Mouse (Mus musculus) forebrain, embryonic 16.5 days (tissue): Measurements from ENCODE around the gene Mib2. TPM values are rescaled to one million over a fixed set of nuclear protein-coding genes. Genes with fewer than 3 reads are reported as not detected.
"Not testable (repeated sequence)": the region's sequence is repeated elsewhere in the genome, so short reads cannot be mapped to it uniquely, and the experiment has no call there.

Source experiments
- ATAC-seq: fragments of 200-750 bp; cut with Nextera tagmentation; 2 replicates; pipeline ENCODE4 v1.8.0; 2017; ENCODE audit warnings: mild to moderate bottlenecking, moderate library complexity
- H3K27ac ChIP-seq: fragments of 300-500 bp; sonication (generic); 2 replicates; pipeline ENCODE4 v1.5.1; 2014; ENCODE audit warnings: low read length, control low read depth
- H3K27me3 ChIP-seq: fragments of 300-500 bp; sonication (generic); replicated peaks from 2 replicates; pipeline ENCODE4 v1.6.1; 2014; ENCODE audit warnings: low read length; ENCODE audit not compliant: control insufficient read depth, insufficient read depth
- H3K36me3 ChIP-seq: fragments of 300-500 bp; sonication (generic); 2 replicates; pipeline ENCODE4 v1.6.1; 2014; ENCODE audit not compliant: control insufficient read depth, insufficient read depth
- H3K4me1 ChIP-seq: fragments of 300-500 bp; sonication (generic); replicated peaks from 2 replicates; pipeline ENCODE4 v1.6.1; 2014; ENCODE audit warnings: low read length; ENCODE audit not compliant: control insufficient read depth, insufficient read depth
- H3K4me2 ChIP-seq: fragments of 300-500 bp; sonication (generic); 2 replicates; pipeline ENCODE4 v1.6.1; 2014; ENCODE audit warnings: mild to moderate bottlenecking, low read length, control low read depth
- H3K4me3 ChIP-seq: fragments of 300-500 bp; sonication (generic); replicated peaks from 2 replicates; pipeline ENCODE4 v1.5.1; 2014; ENCODE audit warnings: mild to moderate bottlenecking, low read length, control low read depth
- H3K9ac ChIP-seq: fragments of 300-500 bp; sonication (generic); replicated peaks from 2 replicates; pipeline ENCODE4 v1.6.1; 2014; ENCODE audit warnings: low read depth, low read length, control low read depth
- H3K9me3 ChIP-seq: fragments of 300-500 bp; sonication (generic); 2 replicates; pipeline ENCODE4 v1.6.1; 2016; ENCODE audit warnings: low read length; ENCODE audit not compliant: control insufficient read depth
- WGBS: fragments of 180-500 bp; shearing (Covaris S2); extraction: QIAGEN DNeasy Blood & Tissue Kit; methylation state at CpG from one replicate; pipeline ENCODE4 v1.1.7; 2014; 5-methylcytosine and 5-hydroxymethylcytosine counted together
- polyA plus RNA-seq: library from polyadenylated mRNA; unstranded; fragments of >200 nt; fragmentation: Nextera tagmentation; extraction: Ambion mirVana; gene quantifications from 2 replicates; pipeline ENCODE4 v1.2.1, GENCODE M21; 2015

The Mib2 gene
- polyA plus RNA-seq, 1 experiment from 2014 or later, result 63.1 TPM

DNA sequence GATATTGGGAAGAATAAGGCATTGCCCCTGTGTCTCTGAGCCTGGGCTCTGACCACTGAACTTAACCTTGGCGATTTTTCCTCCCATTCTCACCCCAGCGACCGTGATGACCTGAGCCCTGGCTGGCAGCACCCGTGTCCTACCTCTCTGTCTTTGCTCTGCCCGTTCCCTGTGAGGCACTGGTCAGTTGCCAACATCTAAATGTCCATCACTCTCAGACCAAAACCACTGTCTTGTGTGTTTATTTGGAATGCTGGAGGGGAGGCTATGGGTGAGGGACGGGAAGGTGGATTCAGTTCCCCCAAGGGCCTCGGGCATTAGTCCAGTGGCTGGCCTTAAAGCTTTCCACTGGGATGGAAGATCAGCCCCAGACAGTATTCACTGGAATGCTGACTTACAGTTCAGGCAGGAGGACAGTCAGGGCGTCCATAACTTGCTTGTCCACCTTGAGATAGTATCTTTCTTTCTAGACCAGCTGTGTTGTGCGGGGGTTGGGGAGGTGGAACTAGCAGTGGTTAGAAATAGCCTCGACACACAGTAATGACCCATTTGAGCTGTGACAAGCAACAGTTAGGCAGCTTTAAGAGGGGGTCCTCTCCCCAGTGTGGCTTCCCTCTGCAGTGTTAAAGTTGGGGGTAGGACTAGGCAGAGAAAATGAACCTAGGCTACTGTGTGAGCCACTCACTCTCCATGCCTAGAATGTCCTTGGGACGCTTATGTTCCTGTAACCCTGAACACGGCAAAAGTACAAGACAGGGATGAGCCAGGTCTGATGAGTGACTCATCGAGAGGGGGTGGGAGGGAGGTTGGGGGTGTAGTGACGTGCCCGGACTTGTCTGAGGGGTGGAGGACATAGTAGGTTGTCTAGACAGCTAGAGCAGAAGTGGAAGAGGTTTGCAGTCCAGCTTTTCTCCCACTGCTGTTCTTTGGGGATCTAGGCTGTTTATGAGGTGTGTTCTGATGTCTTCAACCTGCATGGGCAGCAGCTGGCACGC lies 27.6 kb upstream of the Mib2 start:
- WGBS, result 79% methylated on average over 16 of the region's 16 CpGs

DNA sequence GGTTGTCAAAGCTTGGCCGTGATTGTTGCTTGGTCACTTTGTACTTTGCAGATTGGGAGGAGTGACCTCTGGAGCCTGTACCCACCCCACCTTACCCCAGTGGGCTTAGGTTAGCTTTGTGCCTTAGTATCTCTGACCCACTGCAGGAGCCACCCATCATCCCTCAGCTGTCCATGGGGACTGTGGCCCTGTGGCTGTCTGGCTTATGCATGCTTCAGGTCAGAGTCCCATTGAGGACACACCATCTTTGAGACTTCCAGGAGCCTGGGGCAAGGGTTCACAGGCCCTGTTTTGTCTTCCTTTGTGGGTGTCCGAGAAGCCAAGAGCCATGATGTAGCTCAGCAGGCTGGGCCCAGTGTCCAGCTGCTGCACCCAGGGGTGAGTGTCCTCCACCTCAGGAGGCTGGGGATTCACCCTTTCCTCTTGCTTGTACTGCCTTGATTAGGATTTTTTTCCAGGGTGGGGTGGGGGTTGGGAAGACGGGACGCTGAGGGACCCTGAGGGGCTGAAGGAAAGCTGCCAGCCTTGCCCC lies 26.6 kb upstream of the Mib2 start:
- H3K4me2 ChIP-seq, result peak overlapping the region; percentile 81
- no peak overlapping the region for H3K27ac ChIP-seq
- H3K4me3 ChIP-seq, result peak overlapping the region; percentile 74
- H3K9ac ChIP-seq, result peak overlapping the region; percentile 78; the same call in 1 of the 2 replicates
- no peaks in the 10 kb centered on the region for H3K27me3 ChIP-seq
- ATAC-seq, result no peak
- WGBS, result 81% methylated on average over 4 of the region's 4 CpGs
- peaks cover 22% of the 10 kb centered on the region for H3K4me1 ChIP-seq
- no peaks in the 10 kb centered on the region for H3K36me3 ChIP-seq
- no peaks in the 10 kb centered on the region for H3K9me3 ChIP-seq

More for the DNA sequence above, 27.6 kb upstream of the Mib2 start:
- ATAC-seq, result no peak
- Histone ChIP-seq H3K9ac (no peak overlapping the region), H3K27me3 (no peaks in the 10 kb centered on the region), H3K4me1 (peaks cover 22% of the 10 kb centered on the region), H3K36me3 (no peaks in the 10 kb centered on the region), H3K4me3 (no peak overlapping the region), H3K4me2 (peak overlapping the region; percentile 81), H3K27ac (no peak overlapping the region), H3K9me3 (no peaks in the 10 kb centered on the region)

GRCm38 (mm10) chr4:155694482-155695401 lies 25.7 kb upstream of the Mib2 start:
- Histone ChIP-seq H3K27me3 (no peaks in the 10 kb centered on the region), H3K4me1 (peaks cover 22% of the 10 kb centered on the region), H3K9me3 (no peaks in the 10 kb centered on the region), H3K9ac (peak overlapping the region; percentile 78), H3K27ac (peak overlapping the region; percentile 90), H3K36me3 (no peaks in the 10 kb centered on the region), H3K4me2 (peak overlapping the region; percentile 81), H3K4me3 (peak overlapping the region; percentile 74)
- 1% methylated on average over 78 of the region's 92 CpGs for WGBS
- peak; percentile 89 for ATAC-seq

- Histone ChIP-seq H3K4me2 (peak within 1 kb of the TSS; percentile 81), H3K9ac (peak within 1 kb of the TSS; percentile 78), H3K36me3 (no peaks in the 10 kb centered on the region), H3K9me3 (no peaks in the 10 kb centered on the region), H3K27me3 (no peaks in the 10 kb centered on the region), H3K4me1 (peaks cover 22% of the 10 kb centered on the region), H3K27ac (peak within 1 kb of the TSS; percentile 90), H3K4me3 (peak within 1 kb of the TSS; percentile 74)
- peak; percentile 88 for ATAC-seq
- under 1% methylated on average over 44 of the region's 47 CpGs for WGBS
These were observed 25.1 kb upstream of the Mib2 start, which contains the start of gene Fndc10 for GRCm38 (mm10) chr4:155694111-155694481. Gene Fndc10 (plus strand): TSS chr4:155694342.

DNA sequence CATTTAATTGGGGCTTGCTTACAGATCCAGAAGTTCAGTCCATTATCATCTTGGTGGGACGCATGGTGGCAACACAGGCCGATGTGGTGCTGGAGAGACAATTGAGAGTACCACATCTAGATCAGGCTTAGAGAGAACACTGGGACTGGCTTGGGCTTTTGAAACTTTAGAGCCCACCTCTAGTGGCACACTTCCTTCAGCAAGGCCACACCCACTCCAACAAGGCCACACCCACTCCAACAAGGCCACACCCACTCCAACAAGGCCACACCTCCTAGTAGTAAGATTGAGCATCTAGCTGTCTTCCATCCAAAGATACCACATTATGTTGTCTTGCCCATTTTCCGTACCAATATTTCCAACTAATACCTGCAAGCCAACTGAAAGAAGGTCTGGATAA lies 23.4 kb upstream of the Mib2 start:
- H3K9me3 ChIP-seq, result no peaks in the 10 kb centered on the region
- peaks cover 22% of the 10 kb centered on the region for H3K4me1 ChIP-seq
- no peaks in the 10 kb centered on the region for H3K36me3 ChIP-seq
- no peak overlapping the region for H3K4me3 ChIP-seq
- no peak overlapping the region for H3K4me2 ChIP-seq
- H3K27ac ChIP-seq, result no peak overlapping the region
- ATAC-seq, result no peak
- 96% methylated on average over 3 of the region's 3 CpGs for WGBS
- no peak overlapping the region for H3K9ac ChIP-seq
- H3K27me3 ChIP-seq, result no peaks in the 10 kb centered on the region

DNA sequence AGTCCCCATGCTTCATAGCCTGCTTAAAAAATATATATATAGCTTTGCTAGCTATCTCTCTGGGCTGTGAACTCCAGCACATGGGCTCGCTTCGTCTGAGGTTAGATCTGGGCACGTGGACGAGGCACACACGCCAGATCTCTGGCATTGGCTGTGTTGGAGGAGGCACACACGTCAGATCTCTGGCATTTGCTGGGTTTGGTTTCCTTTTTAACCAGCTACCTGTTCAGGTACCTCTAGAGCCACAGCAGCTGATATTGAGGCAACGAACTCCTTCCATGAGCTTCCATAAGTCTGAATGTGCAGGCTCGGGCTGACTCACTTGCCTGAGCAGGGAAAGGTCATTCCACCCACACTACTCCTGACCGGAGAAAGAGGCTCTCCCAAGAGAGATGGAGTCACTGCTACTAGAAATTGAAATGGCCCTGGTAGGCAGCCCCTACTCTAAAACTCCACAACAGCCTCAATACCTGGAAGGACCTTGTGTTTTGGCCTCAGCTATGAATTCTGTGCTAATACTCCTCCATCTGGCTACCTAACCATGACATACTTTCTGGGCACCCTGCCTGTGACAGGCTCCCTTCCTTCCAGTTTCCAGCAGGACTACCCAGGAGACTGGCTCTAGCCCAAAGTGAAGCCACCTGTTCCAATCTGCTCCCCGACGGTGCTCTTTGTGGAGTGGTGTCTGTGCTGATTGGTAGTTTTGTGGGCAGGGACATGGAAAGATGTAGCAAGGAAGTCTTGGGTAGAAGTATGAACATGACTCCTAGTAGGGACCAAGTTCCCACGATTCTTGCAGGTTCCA lies 21.8 kb upstream of the Mib2 start:
- 80% methylated on average over 12 of the region's 12 CpGs for WGBS

DNA sequence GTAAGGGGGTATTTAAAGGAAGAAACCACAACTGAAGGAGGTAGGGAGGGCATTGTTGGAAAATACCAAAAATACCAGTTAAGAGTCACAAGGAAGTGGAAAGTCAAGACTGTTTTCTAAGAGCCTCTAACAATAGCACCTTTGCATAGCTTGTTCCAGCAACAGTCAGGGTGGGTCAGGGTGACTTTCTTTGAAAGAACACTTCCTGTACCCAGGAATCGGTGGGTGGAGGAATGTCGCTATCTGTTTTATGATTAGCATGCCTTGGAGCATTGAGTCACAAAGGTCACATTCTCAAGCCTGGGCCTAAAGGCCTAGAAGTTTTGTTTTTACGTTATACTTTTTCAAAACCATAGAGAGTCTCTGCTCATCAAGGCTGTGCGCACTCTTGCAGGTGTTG lies 18.8 kb upstream of the Mib2 start:
- not testable (repeated sequence) for H3K4me2 ChIP-seq, H3K36me3 ChIP-seq, H3K4me3 ChIP-seq, H3K9ac ChIP-seq, ATAC-seq, H3K4me1 ChIP-seq, H3K9me3 ChIP-seq, H3K27me3 ChIP-seq, H3K27ac ChIP-seq
- WGBS, result 89% methylated on average over 4 of the region's 4 CpGs

More for the DNA sequence above, 21.8 kb upstream of the Mib2 start:
- Histone ChIP-seq H3K4me2 (no peak overlapping the region), H3K27ac (no peak overlapping the region), H3K9ac (no peak overlapping the region), H3K4me3 (no peak overlapping the region), H3K4me1 (peaks cover 12% of the 10 kb centered on the region), H3K27me3 (no peaks in the 10 kb centered on the region), H3K9me3 (no peaks in the 10 kb centered on the region), H3K36me3 (no peaks in the 10 kb centered on the region)
- no peak for ATAC-seq

- not testable (repeated sequence) for H3K4me1 ChIP-seq, H3K27me3 ChIP-seq, H3K36me3 ChIP-seq, H3K4me2 ChIP-seq, H3K9me3 ChIP-seq, H3K4me3 ChIP-seq, ATAC-seq, H3K9ac ChIP-seq, H3K27ac ChIP-seq
- WGBS, result 89% methylated on average over 16 of the region's 19 CpGs
These were observed 14.8 kb upstream of the Mib2 start for GRCm38 (mm10) chr4:155683670-155684277.
